Mouse (Mus musculus): Measurements from ENCODE around the gene Gm3147. TPM values are rescaled to one million over a fixed set of nuclear protein-coding genes. Genes with fewer than 3 reads are reported as not detected.
"Not testable (repeated sequence)": the region's sequence is repeated elsewhere in the genome, so short reads cannot be mapped to it uniquely, and the experiment has no call there.

Gm3147 gene
- not detected for total RNA-seq (2021)
- long read RNA-seq, experiment 1 = 0 reads
- long read RNA-seq, experiment 2 = 0 reads

GRCm38 (mm10) chr5:94616242-94616641 lies at the start of gene Gm3147:
TSS of gene Gm3147 (minus strand) at chr5:94616342.
- not testable (repeated sequence) for DNase-seq (ENCODE audit: low spot score)

GRCm38 (mm10) chr5:94648082-94648481 lies 31.9 kb upstream of the Gm3147 start, which contains the start of gene Gm6205:
TSS of gene Gm6205 (plus strand) at chr5:94648382.
- not testable (repeated sequence) for DNase-seq (ENCODE audit: low spot score)

- not testable (repeated sequence) for DNase-seq (ENCODE audit: low spot score)
Observed at GRCm38 (mm10) chr5:94623679-94624078, 7.5 kb upstream of the Gm3147 start, which contains the start of gene Gm6509. TSS of gene Gm6509 (plus strand) at chr5:94623979.

Other genes starting within 250 kb of the Gm3147 start
- not detected for gene Gm7682, start 170.6 kb downstream of the Gm3147 start, total RNA-seq (2021)
- not detected for gene Gm3139, start 90.1 kb downstream of the Gm3147 start, total RNA-seq (2021)
- not detected for gene Gm6509, start 7.6 kb upstream of the Gm3147 start, total RNA-seq (2021)
- not detected for gene Gm6205, start 32.0 kb upstream of the Gm3147 start, total RNA-seq (2021)
- gene Gm3183, start 249.1 kb upstream of the Gm3147 start, total RNA-seq (2021) = not detected